Mouse (Mus musculus) limb, embryonic 14.5 days (tissue): ENCODE data around the gene Birc2. TPM values are rescaled to one million over a fixed set of nuclear protein-coding genes. Genes with fewer than 3 reads are reported as not detected.

Experiments used
- ATAC-seq: fragments of 200-750 bp; cut with Nextera tagmentation; 2 replicates; pipeline ENCODE4 v1.8.0; 2017; ENCODE audit warnings: low read depth, moderate number of reproducible peaks, moderate TSS enrichment; ENCODE audit not compliant: low FRiP score
- DNase-seq: peaks from one replicate; pipeline ENCODE4 v3.0.0-alpha.2; 2015; ENCODE audit warnings: low spot score
- H3K27ac ChIP-seq: fragments of 300-500 bp; sonication (generic); replicated peaks from 2 replicates; pipeline ENCODE4 v1.5.1; 2014; ENCODE audit warnings: low read depth, mild to moderate bottlenecking, low read length, moderate library complexity, mixed read lengths
- H3K27me3 ChIP-seq: fragments of 300-500 bp; sonication (generic); 2 replicates; pipeline ENCODE4 v1.6.1; 2014; ENCODE audit warnings: low read length, mixed read lengths; ENCODE audit not compliant: control insufficient read depth, insufficient read depth
- H3K36me3 ChIP-seq: fragments of 300-500 bp; sonication (generic); 2 replicates; pipeline ENCODE4 v1.6.1; 2014; ENCODE audit warnings: mild to moderate bottlenecking, low read length, moderate library complexity, mixed read lengths; ENCODE audit not compliant: control insufficient read depth, insufficient read depth
- H3K4me1 ChIP-seq: fragments of 300-500 bp; sonication (generic); 2 replicates; pipeline ENCODE4 v1.6.1; 2014; ENCODE audit warnings: antibody characterized with exemption, low read length, mixed read lengths; ENCODE audit not compliant: control insufficient read depth, insufficient read depth
- H3K4me2 ChIP-seq: fragments of 300-500 bp; sonication (generic); replicated peaks from 2 replicates; pipeline ENCODE4 v1.6.1; 2014; ENCODE audit warnings: low read depth, mild to moderate bottlenecking, low read length, moderate library complexity; ENCODE audit not compliant: severe bottlenecking
- H3K4me3 ChIP-seq: fragments of 300-500 bp; sonication (generic); replicated peaks from 2 replicates; pipeline ENCODE4 v1.5.1; 2014; ENCODE audit warnings: low read length
- H3K9ac ChIP-seq: fragments of 300-500 bp; sonication (generic); 2 replicates; pipeline ENCODE4 v1.6.1; 2014; ENCODE audit warnings: mild to moderate bottlenecking, low read depth, low read length, moderate library complexity; ENCODE audit not compliant: severe bottlenecking
- H3K9me3 ChIP-seq: fragments of 300-500 bp; sonication (generic); 2 replicates; pipeline ENCODE4 v1.6.1; 2016; ENCODE audit warnings: low read length; ENCODE audit not compliant: control insufficient read depth
- POLR2A ChIP-seq: fragments of 200-500 bp; IDR thresholded peaks from 2 replicates; pipeline ENCODE4 v1.8.0; 2012; ENCODE audit warnings: inconsistent platforms, mild to moderate bottlenecking, moderate library complexity, borderline replicate concordance; ENCODE audit not compliant: insufficient read depth, insufficient read length; ENCODE audit errors: extremely low read depth
- WGBS: fragments of 180-500 bp; shearing (Covaris S2); extraction: QIAGEN DNeasy Blood & Tissue Kit; methylation state at CpG from one replicate; pipeline ENCODE4 v1.1.7; 2014; 5-methylcytosine and 5-hydroxymethylcytosine counted together
- polyA plus RNA-seq, 2 experiments: library from polyadenylated mRNA; depleted of rRNA in 1 of 2; stranded (reverse) in 1 of 2; unstranded in 1 of 2; fragments of >200 nt; fragmentation: Nextera tagmentation in 1 of 2; extraction: Ambion mirVana in 1 of 2; gene quantifications; 2 replicates each; pipeline versions ENCODE4 v1.2.1 to v1.2.3; 2012 to 2014

The Birc2 gene
- polyA plus RNA-seq, 2 experiments = 41.2 to 41.7 TPM

GRCm38 (mm10) chr9:7795581-7795980 is 41.3 kb downstream of the Birc2 start:
- DNase-seq (no peak), ATAC-seq (no peak)
- Histone ChIP-seq H3K27me3 (no peaks in the 10 kb centered on the region), H3K4me3 (no peak overlapping the region), H3K4me1 (no peaks in the 10 kb centered on the region), H3K36me3 (peaks cover 26% of the 10 kb centered on the region), H3K27ac (no peak overlapping the region), H3K9me3 (no peaks in the 10 kb centered on the region), H3K9ac (no peak overlapping the region), H3K4me2 (no peak overlapping the region)
- TF ChIP-seq POLR2A = no peak

- Histone ChIP-seq H3K4me1 (0 out of 2 replicates have a peak, but pooled peaks cover 4% of the 10 kb centered on the region), H3K9me3 (no peaks in the 10 kb centered on the region), H3K4me2 (no peak overlapping the region), H3K4me3 (no peak overlapping the region), H3K9ac (no peak overlapping the region), H3K36me3 (peaks cover 26% of the 10 kb centered on the region), H3K27ac (no peak overlapping the region), H3K27me3 (no peaks in the 10 kb centered on the region)
- 86% methylated on average over 2 of the region's 2 CpGs for WGBS
- no peak for TF ChIP-seq POLR2A
- DNase-seq = no peak
- ATAC-seq = no peak
These were observed 43.3 kb downstream of the Birc2 start for GRCm38 (mm10) chr9:7793561-7793960.

GRCm38 (mm10) chr9:7790580-7791084 is 46.2 kb downstream of the Birc2 start:
- Histone ChIP-seq H3K4me1 (0 out of 2 replicates have a peak, but pooled peaks cover 4% of the 10 kb centered on the region), H3K4me3 (no peak overlapping the region), H3K27ac (no peak overlapping the region), H3K9me3 (no peaks in the 10 kb centered on the region), H3K27me3 (no peaks in the 10 kb centered on the region), H3K36me3 (peaks cover 26% of the 10 kb centered on the region), H3K9ac (no peak overlapping the region), H3K4me2 (no peak overlapping the region)
- ATAC-seq (no peak), DNase-seq (no peak)
- WGBS = 90% methylated on average over 11 of the region's 11 CpGs
- no peak for TF ChIP-seq POLR2A

GRCm38 (mm10) chr9:7789764-7790575 is 46.9 kb downstream of the Birc2 start:
- ATAC-seq = peak; percentile 62
- Histone ChIP-seq H3K9ac (no peak overlapping the region), H3K4me1 (0 out of 2 replicates have a peak, but pooled peaks cover 4% of the 10 kb centered on the region), H3K4me3 (no peak overlapping the region), H3K4me2 (no peak overlapping the region), H3K36me3 (peaks cover 30% of the 10 kb centered on the region), H3K9me3 (no peaks in the 10 kb centered on the region), H3K27ac (no peak overlapping the region), H3K27me3 (no peaks in the 10 kb centered on the region)
- WGBS = 79% methylated on average over 8 of the region's 8 CpGs
- TF ChIP-seq POLR2A = no peak
- DNase-seq = peak; percentile 28

- TF ChIP-seq POLR2A = no peak
- peaks cover 23% of the 10 kb centered on the region for H3K36me3 ChIP-seq
- ATAC-seq (no peak), DNase-seq (no peak)
- H3K4me3 ChIP-seq = no peak overlapping the region
- 0 out of 2 replicates have a peak, but pooled peaks cover 4% of the 10 kb centered on the region for H3K4me1 ChIP-seq
- no peak overlapping the region for H3K4me2 ChIP-seq
- no peaks in the 10 kb centered on the region for H3K27me3 ChIP-seq
- no peak overlapping the region for H3K27ac ChIP-seq
- no peaks in the 10 kb centered on the region for H3K9me3 ChIP-seq
- 75% methylated on average over 6 of the region's 6 CpGs for WGBS
- H3K9ac ChIP-seq = no peak overlapping the region
These were observed 48.5 kb downstream of the Birc2 start for GRCm38 (mm10) chr9:7788411-7788810.
